Mouse (Mus musculus) layer of hippocampus, adult 6 months (tissue): Measurements from ENCODE around the gene Olfr446. TPM values are rescaled to one million over a fixed set of nuclear protein-coding genes. Genes with fewer than 3 reads are reported as not detected.

ENCODE experiments used
- long read RNA-seq, 2 experiments: library from polyadenylated mRNA; unstranded; transcript quantifications; one replicate each; pipeline ENCODE4 v2.0.0; 2019 to 2020
- polyA plus RNA-seq: library from polyadenylated mRNA; unstranded; fragments of <200 nt; fragmentation: Nextera tagmentation; gene quantifications from 2 replicates; pipeline ENCODE4 v1.2.3, GENCODE M21; 2021

Olfr446 gene
- polyA plus RNA-seq, result not detected in 2 replicates
- long read RNA-seq, experiment 1, result 0 reads
- long read RNA-seq, experiment 2, result 0 reads

GRCm38 (mm10) chr6:42921077-42921476 lies at the start of gene Olfr446:
TSS of gene Olfr446 (plus strand) at chr6:42921377.

GRCm38 (mm10) chr6:42890141-42890540 lies 31.0 kb upstream of the Olfr446 start, which contains the start of gene Olfr448:
TSS of gene Olfr448 (plus strand) at chr6:42890441.

GRCm38 (mm10) chr6:42908578-42908977 lies 12.6 kb upstream of the Olfr446 start, which contains the start of gene Olfr447:
TSS of gene Olfr447 (plus strand) at chr6:42908878.

GRCm38 (mm10) chr6:42948767-42949166 lies 27.6 kb downstream of the Olfr446 start, which contains the start of gene Olfr444:
TSS of gene Olfr444 (plus strand) at chr6:42949067.

Other genes with a start within 250 kb of the Olfr446 start
- 76.4 and 77.9 TPM in 2 replicates for gene Tcaf1, start 211.3 kb upstream of the Olfr446 start, polyA plus RNA-seq
- not detected in 2 replicates for gene Olfr453, start 182.0 kb upstream of the Olfr446 start, polyA plus RNA-seq
- not detected in 2 replicates for gene Olfr38, start 165.0 kb upstream of the Olfr446 start, polyA plus RNA-seq
- gene Olfr452, start 136.3 kb upstream of the Olfr446 start, polyA plus RNA-seq, result not detected in 2 replicates
- not detected in 2 replicates for gene Olfr450, start 109.4 kb upstream of the Olfr446 start, polyA plus RNA-seq
- not detected in 2 replicates for gene Olfr449, start 87.0 kb upstream of the Olfr446 start, polyA plus RNA-seq
- gene Olfr448, start 30.9 kb upstream of the Olfr446 start, polyA plus RNA-seq, result not detected in 2 replicates
- not detected in 2 replicates for gene Olfr447, start 12.5 kb upstream of the Olfr446 start, polyA plus RNA-seq
- not detected in 2 replicates for gene Olfr444, start 27.7 kb downstream of the Olfr446 start, polyA plus RNA-seq
- not detected in 2 replicates for gene Olfr441, start 185.0 kb downstream of the Olfr446 start, polyA plus RNA-seq
- not detected in 2 replicates for gene Olfr237-ps1, start 225.2 kb downstream of the Olfr446 start, polyA plus RNA-seq
- not detected in 2 replicates for gene Olfr437, start 241.9 kb downstream of the Olfr446 start, polyA plus RNA-seq